Mouse (Mus musculus) heart, embryonic 13.5 days (tissue): Measurements from ENCODE around the gene Hist1h3e. TPM values are rescaled to one million over a fixed set of nuclear protein-coding genes. Genes with fewer than 3 reads are reported as not detected.
"Not testable (repeated sequence)": the region's sequence is repeated elsewhere in the genome, so short reads cannot be mapped to it uniquely, and the experiment has no call there.

Experiments used
- ATAC-seq: fragments of 200-750 bp; cut with Nextera tagmentation; 2 replicates; pipeline ENCODE4 v1.8.0; 2017; ENCODE audit warnings: moderate TSS enrichment; ENCODE audit not compliant: insufficient number of reproducible peaks, low FRiP score, low TSS enrichment; ENCODE audit errors: extremely low read depth
- H3K27ac ChIP-seq: fragments of 300-500 bp; sonication (generic); replicated peaks from 2 replicates; pipeline ENCODE4 v1.5.1; 2015; ENCODE audit warnings: moderate library complexity, mild to moderate bottlenecking, inconsistent platforms
- H3K27me3 ChIP-seq: fragments of 300-500 bp; sonication (generic); replicated peaks from 2 replicates; pipeline ENCODE4 v1.6.1; 2015; ENCODE audit warnings: mild to moderate bottlenecking, inconsistent platforms
- H3K36me3 ChIP-seq: fragments of 300-500 bp; sonication (generic); 2 replicates; pipeline ENCODE4 v1.6.1; 2015; ENCODE audit warnings: mild to moderate bottlenecking, inconsistent platforms
- H3K4me1 ChIP-seq: fragments of 300-500 bp; sonication (generic); 2 replicates; pipeline ENCODE4 v1.6.1; 2015; ENCODE audit warnings: inconsistent platforms
- H3K4me2 ChIP-seq: fragments of 300-500 bp; sonication (generic); 2 replicates; pipeline ENCODE4 v1.6.1; 2015; ENCODE audit warnings: inconsistent platforms, mild to moderate bottlenecking, moderate library complexity
- H3K4me3 ChIP-seq: fragments of 300-500 bp; sonication (generic); 2 replicates; pipeline ENCODE4 v1.5.1; 2015; ENCODE audit warnings: moderate library complexity, mild to moderate bottlenecking, inconsistent platforms
- H3K9ac ChIP-seq: fragments of 300-500 bp; sonication (generic); 2 replicates; pipeline ENCODE4 v1.6.1; 2015; ENCODE audit warnings: inconsistent platforms, mild to moderate bottlenecking, moderate library complexity
- H3K9me3 ChIP-seq: fragments of 300-500 bp; sonication (generic); 2 replicates; pipeline ENCODE4 v1.6.1; 2016; ENCODE audit warnings: inconsistent platforms
- WGBS: fragments of 180-500 bp; shearing (Covaris S2); methylation state at CpG from one replicate; pipeline ENCODE4 v1.1.7; 2015; ENCODE audit warnings: mixed read lengths; 5-methylcytosine and 5-hydroxymethylcytosine counted together
- polyA plus RNA-seq: library from polyadenylated mRNA; unstranded; fragments of >200 nt; fragmentation: Nextera tagmentation; extraction: Ambion mirVana; gene quantifications from 2 replicates; pipeline ENCODE4 v1.2.1, GENCODE M21; 2015

Hist1h3e gene
- polyA plus RNA-seq, 1 experiment from 2014 or later = 1.5 TPM

DNA sequence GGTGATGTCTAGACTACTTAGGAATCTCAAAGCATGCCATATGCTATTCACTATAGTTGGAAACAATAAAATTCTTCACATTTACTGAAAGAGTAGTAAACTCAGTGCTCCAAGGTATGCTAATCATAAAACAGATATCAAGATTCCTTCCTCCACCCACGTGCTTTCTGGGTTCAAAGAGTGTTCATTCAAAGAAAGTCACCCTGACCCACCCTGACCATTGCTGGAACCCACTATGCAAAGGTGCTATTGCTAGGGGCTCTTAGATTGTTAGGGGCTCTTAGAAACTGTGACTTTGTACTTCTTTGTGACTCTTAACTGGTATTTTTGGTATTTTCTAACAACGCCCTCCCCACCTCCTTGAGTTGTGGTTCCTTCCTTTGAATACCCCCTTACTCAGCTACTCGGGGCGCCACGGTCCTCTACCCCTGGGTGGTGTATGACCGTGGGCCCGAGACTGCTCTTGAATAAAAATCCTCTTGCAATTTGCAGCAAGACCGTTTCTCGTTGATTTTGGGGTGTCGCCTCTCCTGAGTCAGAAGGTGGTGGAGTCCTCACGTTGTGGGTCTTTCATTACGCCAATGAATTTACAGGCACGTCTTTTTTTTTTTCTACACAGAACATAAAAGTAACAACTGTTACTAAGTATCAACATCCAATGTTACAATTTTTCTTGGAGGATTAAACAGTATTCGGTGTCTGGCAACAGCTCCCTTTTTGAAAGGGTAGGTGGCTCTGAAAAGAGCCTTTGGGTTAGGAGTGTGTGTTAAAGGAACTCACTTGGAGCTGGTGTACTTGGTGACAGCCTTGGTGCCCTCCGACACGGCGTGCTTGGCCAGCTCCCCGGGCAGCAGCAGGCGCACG lies 11.1 kb upstream of the Hist1h3e start:
- H3K4me3 ChIP-seq = peak overlapping the region; percentile 57
- WGBS = 15% methylated on average over 20 of the region's 20 CpGs

DNA sequence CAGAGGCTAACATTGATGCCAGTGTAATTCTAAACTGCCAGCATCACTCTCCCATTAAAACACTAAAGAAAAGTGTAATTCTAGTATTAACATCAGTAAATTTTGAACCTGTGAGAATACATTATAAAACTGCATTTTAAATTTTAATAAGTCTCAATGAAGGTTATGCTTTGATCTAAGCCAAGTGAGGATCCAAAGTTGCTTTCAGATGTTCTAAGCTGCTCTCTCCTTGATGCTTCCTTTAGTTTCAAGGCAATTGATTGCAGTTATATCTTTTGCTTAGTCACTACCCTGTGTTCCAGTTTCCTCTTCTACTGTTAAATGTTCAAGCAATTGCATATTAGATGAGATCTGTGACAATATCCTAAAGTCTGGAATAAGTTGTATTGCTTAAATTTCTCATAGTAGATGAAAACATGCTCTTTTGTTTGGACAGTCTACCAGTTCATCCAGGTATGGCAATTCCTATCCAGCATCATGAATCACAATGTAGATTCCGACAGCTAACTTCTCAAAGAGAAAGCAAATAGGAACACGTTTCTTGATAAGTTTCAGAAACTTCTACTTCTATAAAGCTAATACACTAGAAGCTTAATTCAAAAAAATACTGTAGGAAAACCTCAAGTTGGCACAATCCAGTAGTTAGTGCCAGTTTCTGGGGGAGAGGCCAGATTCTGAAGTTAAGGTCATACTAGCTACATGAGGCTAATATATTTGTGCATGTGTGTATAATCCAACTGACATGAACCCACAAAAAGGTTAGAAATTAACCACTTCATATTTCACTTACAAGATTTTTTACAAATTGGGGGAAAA lies 10.3 kb upstream of the Hist1h3e start:
- Histone ChIP-seq H3K4me1 (peaks cover 44% of the 10 kb centered on the region), H3K4me3 (peak overlapping the region; percentile 57), H3K4me2 (peak overlapping the region; percentile 80), H3K27me3 (no peaks in the 10 kb centered on the region), H3K9ac (peak overlapping the region; percentile 89), H3K36me3 (no peaks in the 10 kb centered on the region), H3K27ac (peak overlapping the region; percentile 96), H3K9me3 (no peaks in the 10 kb centered on the region)
- no peak for ATAC-seq
- WGBS = 34% methylated on average over 2 of the region's 2 CpGs

More for the DNA sequence above, 11.1 kb upstream of the Hist1h3e start:
- H3K9ac ChIP-seq = peak overlapping the region; percentile 89
- H3K9me3 ChIP-seq, H3K36me3 ChIP-seq, H3K27me3 ChIP-seq, ATAC-seq: not testable (repeated sequence)
- peaks cover 45% of the 10 kb centered on the region for H3K4me1 ChIP-seq
- peak overlapping the region; percentile 96 for H3K27ac ChIP-seq
- peak overlapping the region; percentile 80 for H3K4me2 ChIP-seq

DNA sequence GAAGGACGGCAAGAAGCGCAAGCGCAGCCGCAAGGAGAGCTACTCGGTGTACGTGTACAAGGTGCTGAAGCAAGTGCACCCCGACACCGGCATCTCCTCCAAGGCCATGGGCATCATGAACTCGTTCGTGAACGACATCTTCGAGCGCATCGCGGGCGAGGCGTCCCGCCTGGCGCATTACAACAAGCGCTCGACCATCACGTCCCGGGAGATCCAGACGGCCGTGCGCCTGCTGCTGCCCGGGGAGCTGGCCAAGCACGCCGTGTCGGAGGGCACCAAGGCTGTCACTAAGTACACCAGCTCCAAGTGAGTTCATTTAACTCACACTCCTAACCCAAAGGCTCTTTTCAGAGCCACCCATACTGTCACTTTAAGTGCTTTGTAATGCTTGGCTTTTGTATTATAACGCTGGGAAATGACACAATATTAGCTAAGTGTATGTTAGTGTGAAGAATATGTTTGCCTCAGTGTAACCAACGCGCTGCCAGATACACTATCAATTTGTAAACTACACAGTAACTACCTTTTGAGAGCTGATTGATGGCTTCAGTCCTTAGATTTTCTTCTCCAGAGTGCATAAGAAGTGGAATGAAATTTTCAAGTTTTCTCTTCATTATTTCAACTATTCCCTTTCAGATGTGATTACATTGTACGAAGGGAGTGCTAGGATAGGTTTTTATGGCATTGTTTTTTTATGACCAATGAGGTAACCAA lies 9.5 kb upstream of the Hist1h3e start:
- peak overlapping the region; percentile 96 for H3K27ac ChIP-seq
- peak overlapping the region; percentile 80 for H3K4me2 ChIP-seq
- not testable (repeated sequence) for H3K27me3 ChIP-seq, ATAC-seq, H3K36me3 ChIP-seq, H3K9me3 ChIP-seq
- peak overlapping the region; percentile 89 for H3K9ac ChIP-seq
- H3K4me3 ChIP-seq = peak overlapping the region; percentile 57
- peaks cover 37% of the 10 kb centered on the region for H3K4me1 ChIP-seq
- WGBS = 1% methylated on average over 16 of the region's 34 CpGs

DNA sequence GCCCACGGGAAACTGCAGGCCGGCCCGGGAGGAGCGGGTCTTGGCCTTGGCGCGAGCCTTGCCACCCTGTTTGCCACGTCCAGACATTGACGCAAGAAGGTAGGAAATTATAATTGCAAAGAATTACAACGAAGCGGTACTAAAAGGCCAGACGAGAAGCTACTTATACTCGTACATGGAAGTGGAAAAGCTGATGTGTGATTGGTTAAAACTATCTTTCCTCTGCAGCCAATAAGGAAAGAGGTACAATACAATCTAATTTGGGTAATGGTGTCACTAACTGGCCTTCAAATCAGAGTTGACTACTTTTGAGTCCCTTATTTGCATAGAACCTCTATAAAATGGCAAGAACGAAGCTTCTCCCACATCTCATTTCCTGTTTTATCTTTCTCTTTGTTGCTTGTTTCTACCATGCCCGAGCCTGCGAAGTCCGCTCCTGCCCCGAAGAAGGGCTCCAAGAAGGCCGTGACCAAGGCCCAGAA lies 8.9 kb upstream of the Hist1h3e start, which contains the start of the genes Hist1h2ae and Hist1h2bg:
TSS of gene Hist1h2ae (minus strand) at position 199 of the 482 bp plus-strand sequence.
TSS of gene Hist1h2bg (plus strand) at position 375 of the 482 bp plus-strand sequence.
- WGBS = under 1% methylated on average over 18 of the region's 18 CpGs
- peak within 1 kb of the TSS; percentile 96 for H3K27ac ChIP-seq

DNA sequence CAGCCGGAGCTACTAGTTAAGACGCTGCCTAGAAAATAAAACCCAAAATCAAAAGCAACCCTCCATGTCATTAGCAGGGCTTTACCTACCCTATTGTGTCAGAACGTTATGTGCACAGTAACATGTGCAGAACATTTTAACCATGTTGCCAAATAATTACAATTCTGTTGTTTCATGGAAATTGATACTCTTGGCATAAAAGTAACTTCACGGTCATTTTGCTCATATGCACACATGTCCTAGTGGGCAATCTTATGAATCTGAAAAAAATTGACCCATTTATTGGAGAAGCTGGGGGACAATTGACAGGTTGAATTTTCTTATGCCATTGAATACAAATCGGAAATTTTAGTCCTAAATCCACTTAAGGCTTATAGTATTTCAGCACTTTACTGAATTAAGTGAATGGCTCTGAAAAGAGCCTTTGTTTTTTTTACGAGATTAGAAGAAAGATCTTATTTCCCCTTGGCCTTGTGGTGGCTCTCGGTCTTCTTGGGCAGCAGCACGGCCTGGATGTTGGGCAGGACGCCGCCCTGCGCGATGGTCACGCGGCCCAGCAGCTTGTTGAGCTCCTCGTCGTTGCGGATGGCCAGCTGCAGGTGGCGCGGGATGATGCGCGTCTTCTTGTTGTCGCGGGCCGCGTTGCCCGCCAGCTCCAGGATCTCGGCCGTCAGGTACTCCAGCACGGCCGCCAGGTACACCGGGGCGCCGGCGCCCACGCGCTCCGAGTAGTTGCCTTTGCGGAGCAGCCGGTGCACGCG lies 8.3 kb upstream of the Hist1h3e start:
- 3% methylated on average over 25 of the region's 41 CpGs for WGBS
- Histone ChIP-seq H3K4me2 (peak overlapping the region; percentile 80), H3K4me1 (peaks cover 29% of the 10 kb centered on the region), H3K4me3 (peak overlapping the region; percentile 57), H3K9ac (peak overlapping the region; percentile 80), H3K27ac (peak overlapping the region; percentile 96)
- not testable (repeated sequence) for H3K27me3 ChIP-seq, H3K9me3 ChIP-seq, H3K36me3 ChIP-seq, ATAC-seq

More for the DNA sequence above, 8.9 kb upstream of the Hist1h3e start, which contains the start of the genes Hist1h2ae and Hist1h2bg:
- no peaks in the 10 kb centered on the region for H3K27me3 ChIP-seq
- H3K9me3 ChIP-seq = no peaks in the 10 kb centered on the region
- peak; percentile 78 for ATAC-seq
- H3K9ac ChIP-seq = peak within 1 kb of the TSS; percentile 89
- H3K4me3 ChIP-seq = peak within 1 kb of the TSS; percentile 57
- H3K36me3 ChIP-seq = no peaks in the 10 kb centered on the region
- peak within 1 kb of the TSS; percentile 80 for H3K4me2 ChIP-seq
- peaks cover 31% of the 10 kb centered on the region for H3K4me1 ChIP-seq

DNA sequence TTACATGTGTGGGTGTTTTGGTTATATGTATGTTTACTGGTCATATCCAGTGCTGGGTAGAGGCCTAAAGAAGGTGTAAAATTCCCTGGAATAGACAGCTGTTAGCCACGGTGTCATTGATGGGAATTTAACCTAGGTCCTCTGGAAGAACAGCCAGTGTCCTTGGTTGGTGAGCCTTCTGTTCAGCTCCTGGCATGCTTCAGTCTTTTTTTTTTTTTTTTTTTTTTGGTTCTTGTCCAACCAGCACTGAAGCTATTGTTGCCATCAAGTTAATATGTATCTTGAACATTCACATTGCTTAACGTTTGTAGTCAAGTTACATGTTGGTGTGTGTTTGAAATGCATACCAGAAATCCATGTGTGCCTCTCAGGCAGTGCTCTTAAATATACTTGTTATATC lies 2.3 kb upstream of the Hist1h3e start:
- Histone ChIP-seq H3K4me2 (no peak overlapping the region), H3K27ac (no peak overlapping the region), H3K36me3 (no peaks in the 10 kb centered on the region), H3K4me1 (peaks cover 4% of the 10 kb centered on the region; the same call in 1 of the 2 replicates), H3K27me3 (no peaks in the 10 kb centered on the region), H3K4me3 (no peak overlapping the region), H3K9me3 (no peaks in the 10 kb centered on the region), H3K9ac (no peak overlapping the region)
- ATAC-seq = no peak
- WGBS = 82% methylated on average over 2 of the region's 2 CpGs

DNA sequence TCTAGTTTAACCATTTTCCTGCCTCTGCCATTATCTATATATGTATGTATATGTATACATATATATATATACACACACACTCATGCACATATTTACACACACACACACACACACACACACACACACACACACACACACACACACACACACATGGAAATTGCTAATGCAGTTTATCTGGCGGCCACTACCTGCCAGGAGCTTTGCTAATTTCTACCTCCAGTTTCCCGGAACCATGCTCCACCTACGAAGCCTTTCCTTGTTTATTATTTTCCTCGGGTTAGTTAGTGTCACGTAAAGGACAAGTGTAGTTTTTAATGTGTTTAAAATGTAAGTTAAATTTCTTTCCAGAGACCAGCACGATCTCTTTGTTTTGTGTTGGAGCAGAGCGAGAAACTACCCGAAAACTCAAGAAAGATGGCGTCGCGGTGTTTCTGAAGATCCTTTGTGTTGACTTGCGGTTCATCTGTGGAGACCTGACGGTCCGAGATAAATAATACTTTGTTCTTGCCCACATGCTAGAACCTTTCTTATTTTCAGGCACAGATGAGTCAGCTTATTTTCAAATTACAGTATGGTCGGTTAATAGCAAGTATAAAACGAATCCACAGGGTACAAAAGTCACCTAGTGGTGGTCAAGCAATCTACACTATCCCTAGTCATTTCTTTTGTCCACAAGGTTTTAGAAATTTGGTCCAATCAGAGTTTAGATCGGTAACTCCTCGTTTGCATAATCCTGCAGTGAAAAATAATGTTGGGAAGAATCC lies 712 bp upstream of the Hist1h3e start:
- no peak for ATAC-seq
- 3% methylated on average over 18 of the region's 18 CpGs for WGBS
- Histone ChIP-seq H3K36me3 (no peaks in the 10 kb centered on the region), H3K4me3 (peak overlapping the region; percentile 53), H3K4me1 (peaks cover 3% of the 10 kb centered on the region; the same call in 1 of the 2 replicates), H3K4me2 (peak overlapping the region; percentile 78), H3K9me3 (no peaks in the 10 kb centered on the region), H3K27me3 (no peaks in the 10 kb centered on the region), H3K9ac (peak overlapping the region; percentile 77), H3K27ac (peak overlapping the region; percentile 94)

DNA sequence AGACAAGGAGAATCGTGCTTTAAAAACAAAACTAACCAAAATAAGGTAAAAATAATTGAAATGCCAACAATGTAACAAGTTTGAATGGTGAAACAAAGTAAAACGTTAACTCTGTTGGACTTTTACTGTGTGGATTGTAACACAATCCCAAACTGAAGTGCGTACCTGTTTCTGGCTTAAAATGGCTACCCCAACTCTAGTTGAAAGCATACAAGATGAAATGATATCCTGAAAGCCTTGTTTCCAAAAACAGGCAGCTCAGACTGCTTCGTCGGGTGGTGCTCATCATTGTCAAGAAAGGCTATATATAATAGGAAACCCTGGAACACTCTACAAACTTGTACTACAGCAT lies 662 bp downstream of the Hist1h3e start:
- 0% methylated on average over 2 of the region's 5 CpGs for WGBS
- H3K4me3 ChIP-seq = peak overlapping the region; percentile 53
- peak overlapping the region; percentile 78 for H3K4me2 ChIP-seq
- ATAC-seq, H3K4me1 ChIP-seq, H3K9me3 ChIP-seq, H3K36me3 ChIP-seq, H3K27me3 ChIP-seq: not testable (repeated sequence)
- H3K27ac ChIP-seq = peak overlapping the region; percentile 94
- H3K9ac ChIP-seq = peak overlapping the region; percentile 80

DNA sequence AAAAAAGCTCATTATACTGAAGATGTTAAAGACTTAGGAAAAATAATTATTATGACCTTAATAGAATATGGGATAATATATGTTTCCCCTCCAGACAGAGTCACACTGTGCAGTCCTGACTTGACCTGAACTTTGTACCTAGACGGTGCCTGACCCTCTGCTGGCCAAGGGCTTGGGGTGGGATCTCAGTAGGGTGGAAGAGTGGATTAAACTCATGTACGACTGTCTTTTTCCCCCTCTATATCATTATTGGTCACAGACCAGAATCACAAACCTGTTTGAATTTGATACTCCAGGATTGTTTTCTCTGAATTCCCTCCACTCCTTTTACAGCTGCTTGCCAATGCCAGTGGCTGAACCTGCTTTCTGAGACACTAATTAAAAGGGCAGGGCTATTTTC lies 1.5 kb downstream of the Hist1h3e start:
- Histone ChIP-seq H3K27ac (peak overlapping the region; percentile 42; the same call in 1 of the 2 replicates), H3K4me2 (peak overlapping the region; percentile 42)
- ATAC-seq, H3K4me1 ChIP-seq, H3K36me3 ChIP-seq, H3K9ac ChIP-seq, H3K4me3 ChIP-seq, H3K9me3 ChIP-seq, H3K27me3 ChIP-seq: not testable (repeated sequence)
- 26% methylated on average over 2 of the region's 2 CpGs for WGBS

DNA sequence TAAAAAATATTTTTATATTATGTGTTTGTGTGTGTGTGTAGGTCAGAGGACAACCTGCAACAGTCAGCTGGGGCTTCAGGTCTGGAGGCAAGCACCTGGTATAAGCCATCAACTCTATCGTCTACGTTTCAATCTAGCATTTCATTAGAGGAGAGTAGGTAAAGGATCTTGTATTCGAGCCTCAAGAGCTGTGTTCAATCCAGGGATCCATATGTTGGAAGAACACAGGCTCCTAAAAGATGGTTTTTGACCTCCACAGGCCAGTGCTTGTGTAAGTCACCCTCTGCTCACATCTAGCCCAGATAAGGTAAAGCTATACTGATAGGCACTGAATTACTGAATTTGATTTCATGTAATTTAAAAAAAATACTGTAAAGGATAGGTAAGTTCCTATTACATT lies 5.3 kb downstream of the Hist1h3e start:
- WGBS = 55% methylated on average over 3 of the region's 3 CpGs
- Histone ChIP-seq H3K27ac (peak overlapping the region; percentile 59), H3K36me3 (no peaks in the 10 kb centered on the region), H3K27me3 (no peaks in the 10 kb centered on the region), H3K4me3 (no peak overlapping the region), H3K4me1 (peaks cover 24% of the 10 kb centered on the region), H3K4me2 (peak overlapping the region; percentile 99), H3K9me3 (no peaks in the 10 kb centered on the region), H3K9ac (peak overlapping the region; percentile 45; the same call in 1 of the 2 replicates)
- ATAC-seq = no peak
